Mouse (Mus musculus) neural tube, embryonic 14.5 days (tissue): ENCODE results near the gene Dcaf11. TPM values are rescaled to one million over a fixed set of nuclear protein-coding genes. Genes with fewer than 3 reads are reported as not detected.
A peak's percentile ranks its signal among the peaks of the same experiment; 100 is the strongest.

Source experiments
- ATAC-seq: fragments of 200-750 bp; cut with Nextera tagmentation; 2 replicates; pipeline ENCODE4 v1.8.0; 2017; ENCODE audit warnings: low read depth, mild to moderate bottlenecking, moderate TSS enrichment, moderate library complexity
- H3K27ac ChIP-seq: fragments of 300-500 bp; sonication (generic); 2 replicates; pipeline ENCODE4 v1.5.1; 2014; ENCODE audit warnings: low read depth, mild to moderate bottlenecking, control low read depth, low read length, moderate library complexity, mixed read lengths
- H3K27me3 ChIP-seq: fragments of 300-500 bp; sonication (generic); 2 replicates; pipeline ENCODE4 v1.6.1; 2014; ENCODE audit warnings: low read length; ENCODE audit not compliant: control insufficient read depth, insufficient read depth
- H3K36me3 ChIP-seq: fragments of 300-500 bp; sonication (generic); 2 replicates; pipeline ENCODE4 v1.6.1; 2014; ENCODE audit warnings: low read length, mixed read lengths; ENCODE audit not compliant: control insufficient read depth, insufficient read depth
- H3K4me1 ChIP-seq: fragments of 300-500 bp; sonication (generic); 2 replicates; pipeline ENCODE4 v1.6.1; 2014; ENCODE audit warnings: low read length; ENCODE audit not compliant: control insufficient read depth, insufficient read depth
- H3K4me2 ChIP-seq: fragments of 300-500 bp; sonication (generic); 2 replicates; pipeline ENCODE4 v1.6.1; 2014; ENCODE audit warnings: mild to moderate bottlenecking, low read depth, low read length, control low read depth
- H3K4me3 ChIP-seq: fragments of 300-500 bp; sonication (generic); 2 replicates; pipeline ENCODE4 v1.5.1; 2014; ENCODE audit warnings: low read depth, low read length, control low read depth, mixed read lengths
- H3K9ac ChIP-seq: fragments of 300-500 bp; sonication (generic); replicated peaks from 2 replicates; pipeline ENCODE4 v1.6.1; 2014; ENCODE audit warnings: low read depth, mild to moderate bottlenecking, control low read depth, low read length, mixed read lengths
- H3K9me3 ChIP-seq: fragments of 300-500 bp; sonication (generic); 2 replicates; pipeline ENCODE4 v1.6.1; 2016; ENCODE audit warnings: low read length; ENCODE audit not compliant: control insufficient read depth
- WGBS: fragments of 180-500 bp; shearing (Covaris S2); extraction: QIAGEN DNeasy Blood & Tissue Kit; methylation state at CpG from one replicate; pipeline ENCODE4 v1.1.7; 2014; 5-methylcytosine and 5-hydroxymethylcytosine counted together
- polyA plus RNA-seq: library from polyadenylated mRNA; unstranded; fragments of >200 nt; fragmentation: Nextera tagmentation; extraction: Ambion mirVana; gene quantifications from 2 replicates; pipeline ENCODE4 v1.2.1, GENCODE M21; 2014

Dcaf11 gene
- polyA plus RNA-seq, 1 experiment from 2014 or later = 114 TPM

DNA sequence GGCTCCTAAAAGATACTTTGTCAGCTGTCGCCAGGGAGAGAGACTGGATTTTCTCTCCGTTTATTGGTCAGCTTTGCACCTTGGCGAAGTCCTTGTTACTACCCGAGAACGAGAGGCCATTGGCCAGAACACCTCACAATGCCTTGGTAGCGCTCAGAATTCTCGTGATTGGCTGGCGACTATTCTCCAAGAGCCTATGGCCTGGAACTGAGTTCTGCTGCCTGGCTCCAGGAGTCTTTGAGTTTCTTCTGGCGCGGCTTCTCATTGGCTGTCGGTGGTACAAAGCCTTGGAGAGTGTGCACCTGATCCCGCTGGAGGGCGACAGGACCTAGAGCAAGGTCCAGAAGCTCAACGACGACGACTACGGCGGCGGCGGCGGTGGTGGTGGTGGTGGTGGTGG, 58.0 kb downstream of the Dcaf11 start, which contains the start of gene Rec8:
Gene Rec8, plus strand, starts transcription at position 216 of the 400 bp plus-strand sequence.
- no peak within 1 kb of the TSS for H3K9ac ChIP-seq

DNA sequence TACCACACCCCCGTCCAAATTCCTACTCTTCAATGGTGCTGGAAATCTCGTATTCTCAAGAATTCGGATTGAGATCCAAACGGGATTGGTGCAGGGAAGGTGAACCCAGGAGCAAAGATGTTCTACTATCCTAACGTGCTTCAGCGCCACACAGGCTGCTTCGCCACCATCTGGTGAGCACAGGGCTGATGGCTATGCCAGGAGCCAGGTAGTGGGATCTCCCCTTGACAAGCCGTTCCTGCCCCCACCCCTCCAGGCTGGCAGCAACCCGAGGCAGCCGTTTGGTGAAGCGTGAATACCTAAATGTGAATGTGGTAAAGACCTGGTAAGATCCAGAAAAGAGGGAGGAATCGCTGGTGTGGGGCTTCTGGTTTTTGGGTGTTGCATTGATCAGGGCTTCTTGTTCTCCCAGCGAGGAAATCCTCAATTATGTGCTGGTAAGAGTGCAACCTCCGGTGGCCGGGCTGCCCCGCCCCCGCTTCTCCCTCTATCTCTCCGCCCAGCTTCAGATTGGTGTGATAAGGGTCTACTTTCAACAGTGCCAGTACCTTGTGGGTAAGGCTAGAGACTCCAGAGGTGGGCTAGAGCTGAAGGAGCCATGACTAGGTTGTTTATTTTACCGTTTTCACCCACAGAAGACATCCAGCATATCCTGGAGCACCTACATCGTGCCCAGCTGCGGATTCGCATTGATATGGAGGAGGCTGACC, 58.8 kb downstream of the Dcaf11 start:
- Histone ChIP-seq H3K9me3 (no peaks in the 10 kb centered on the region), H3K27ac (no peak overlapping the region), H3K9ac (no peak overlapping the region), H3K27me3 (no peaks in the 10 kb centered on the region), H3K4me1 (no peaks in the 10 kb centered on the region), H3K4me3 (peak overlapping the region; percentile 11; the same call in 1 of the 2 replicates), H3K36me3 (no peaks in the 10 kb centered on the region; the same call in 1 of the 2 replicates), H3K4me2 (peak overlapping the region; percentile 2; the same call in 1 of the 2 replicates)
- ATAC-seq = peak; percentile 38; the same call in 1 of the 2 replicates
- WGBS = 52% methylated on average over 22 of the region's 22 CpGs

More for the DNA sequence above, 58.0 kb downstream of the Dcaf11 start, which contains the start of gene Rec8:
- no peaks in the 10 kb centered on the region for H3K36me3 ChIP-seq
- no peaks in the 10 kb centered on the region for H3K4me1 ChIP-seq
- peak; percentile 81 for ATAC-seq
- peak within 1 kb of the TSS; percentile 11; the same call in 1 of the 2 replicates for H3K4me3 ChIP-seq
- H3K27ac ChIP-seq = no peak within 1 kb of the TSS
- no peaks in the 10 kb centered on the region for H3K9me3 ChIP-seq
- H3K4me2 ChIP-seq = peak within 1 kb of the TSS; percentile 26; the same call in 1 of the 2 replicates
- 30% methylated on average over 21 of the region's 21 CpGs for WGBS
- no peaks in the 10 kb centered on the region for H3K27me3 ChIP-seq

Other genes with a start within 250 kb of the Dcaf11 start
- gene Dhrs4, start 81.2 kb upstream of the Dcaf11 start, polyA plus RNA-seq = 7.6 and 16.7 TPM in 2 replicates
- gene Carmil3, start 69.4 kb upstream of the Dcaf11 start, polyA plus RNA-seq = 28.5 and 46.2 TPM in 2 replicates
- 13.3 and 16.3 TPM in 2 replicates for gene Cpne6, start 49.6 kb upstream of the Dcaf11 start, polyA plus RNA-seq
- gene Nrl, start 35.0 kb upstream of the Dcaf11 start, polyA plus RNA-seq = 0.13 and 0.20 TPM in 2 replicates
- gene Pck2, start 19.7 kb upstream of the Dcaf11 start, polyA plus RNA-seq = 17.6 and 19.5 TPM in 2 replicates
- gene A730061H03Rik, start 400 bp downstream of the Dcaf11 start, polyA plus RNA-seq = 1.5 TPM in 1 of 2 replicates, not detected in the other
- 0.58 TPM in 1 of 2 replicates, not detected in the other for gene Fitm1, start 15.6 kb downstream of the Dcaf11 start, polyA plus RNA-seq
- 200 and 226 TPM in 2 replicates for gene Psme1, start 18.1 kb downstream of the Dcaf11 start, polyA plus RNA-seq
- 38.9 and 48.8 TPM in 2 replicates for gene Emc9, start 25.3 kb downstream of the Dcaf11 start, polyA plus RNA-seq
- 162 and 184 TPM in 2 replicates for gene Psme2, start 31.1 kb downstream of the Dcaf11 start, polyA plus RNA-seq
- gene Rnf31, start 31.7 kb downstream of the Dcaf11 start, polyA plus RNA-seq = 12.3 and 18.8 TPM in 2 replicates
- gene Irf9, start 43.6 kb downstream of the Dcaf11 start, polyA plus RNA-seq = 6.6 and 8.6 TPM in 2 replicates
- gene Rec8, start 58.0 kb downstream of the Dcaf11 start, polyA plus RNA-seq = 7.0 and 9.3 TPM in 2 replicates
- 109 and 110 TPM in 2 replicates for gene Ipo4, start 76.0 kb downstream of the Dcaf11 start, polyA plus RNA-seq
- 2.9 TPM in 2 replicates for gene Gm49378, start 77.9 kb downstream of the Dcaf11 start, polyA plus RNA-seq
- 55.9 and 66.9 TPM in 2 replicates for gene Tm9sf1, start 83.8 kb downstream of the Dcaf11 start, polyA plus RNA-seq
- gene Tssk4, start 90.2 kb downstream of the Dcaf11 start, polyA plus RNA-seq = 0.24 TPM in 1 of 2 replicates, not detected in the other
- gene Mdp1, start 100.5 kb downstream of the Dcaf11 start, polyA plus RNA-seq = 69.0 and 75.5 TPM in 2 replicates
- 42.5 and 43.7 TPM in 2 replicates for gene Gmpr2, start 111.9 kb downstream of the Dcaf11 start, polyA plus RNA-seq
- gene Nedd8, start 112.1 kb downstream of the Dcaf11 start, polyA plus RNA-seq = 550 and 603 TPM in 2 replicates
- gene Tinf2, start 121.8 kb downstream of the Dcaf11 start, polyA plus RNA-seq = 28.3 and 28.6 TPM in 2 replicates
- 0.11 and 0.33 TPM in 2 replicates for gene Tgm1, start 153.9 kb downstream of the Dcaf11 start, polyA plus RNA-seq
- gene Rabggta, start 162.3 kb downstream of the Dcaf11 start, polyA plus RNA-seq = 47.1 and 59.2 TPM in 2 replicates
- gene Dhrs1, start 185.7 kb downstream of the Dcaf11 start, polyA plus RNA-seq = 73.6 and 75.5 TPM in 2 replicates
- 27.4 and 30.1 TPM in 2 replicates for gene Nop9, start 185.7 kb downstream of the Dcaf11 start, polyA plus RNA-seq
- gene Cideb, start 198.5 kb downstream of the Dcaf11 start, polyA plus RNA-seq = not detected in 2 replicates
- 0.27 and 0.59 TPM in 2 replicates for gene Ltb4r2, start 201.4 kb downstream of the Dcaf11 start, polyA plus RNA-seq
- 0.19 and 0.24 TPM in 2 replicates for gene Ltb4r1, start 206.0 kb downstream of the Dcaf11 start, polyA plus RNA-seq
- gene Adcy4, start 224.1 kb downstream of the Dcaf11 start, polyA plus RNA-seq = 1.9 and 3.9 TPM in 2 replicates
- 1.9 and 2.2 TPM in 2 replicates for gene Ripk3, start 228.9 kb downstream of the Dcaf11 start, polyA plus RNA-seq